Mouse (Mus musculus): Measurements from ENCODE around the gene Oser1. TPM values are rescaled to one million over a fixed set of nuclear protein-coding genes. Genes with fewer than 3 reads are reported as not detected.

Oser1 gene
- polyA plus RNA-seq, 1 experiment from 2014 or later: 87.3 TPM

- Histone ChIP-seq H3K27ac (no peak overlapping the region), H3K27me3 (peaks cover 34% of the 10 kb centered on the region), H3K4me2 (replicated peaks) (peak overlapping the region; percentile 28), H3K4me3 (peak overlapping the region; percentile 17), H3K4me1 (no peaks in the 10 kb centered on the region), H3K36me3 (no peaks in the 10 kb centered on the region), H3K9ac (no peak overlapping the region), H3K9me3 (no peaks in the 10 kb centered on the region)
- 42% methylated on average over 35 of the region's 35 CpGs for WGBS
- ATAC-seq (ENCODE audit: insufficient number of reproducible peaks, insufficient read depth, low FRiP score, low TSS enrichment): no peak
These were observed 49.0 kb downstream of the Oser1 start for GRCm38 (mm10) chr2:163375468-163375867.

- 79% methylated on average over 1 of the region's 1 CpGs for WGBS
- H3K27ac ChIP-seq: no peak overlapping the region
- peaks cover 34% of the 10 kb centered on the region for H3K27me3 ChIP-seq
- H3K4me1 ChIP-seq: no peaks in the 10 kb centered on the region
- no peaks in the 10 kb centered on the region for H3K9me3 ChIP-seq
- no peaks in the 10 kb centered on the region for H3K36me3 ChIP-seq
- no peak overlapping the region for H3K4me3 ChIP-seq
- no peak for ATAC-seq (ENCODE audit: insufficient number of reproducible peaks, insufficient read depth, low FRiP score, low TSS enrichment)
- no peak overlapping the region for H3K9ac ChIP-seq
- no peak overlapping the region for H3K4me2 ChIP-seq (replicated peaks)
These were observed 51.9 kb downstream of the Oser1 start for GRCm38 (mm10) chr2:163372627-163373026.

- no peak overlapping the region for H3K27ac ChIP-seq
- no peak overlapping the region for H3K9ac ChIP-seq
- H3K9me3 ChIP-seq: no peaks in the 10 kb centered on the region
- ATAC-seq (ENCODE audit: insufficient number of reproducible peaks, insufficient read depth, low FRiP score, low TSS enrichment): no peak
- no peaks in the 10 kb centered on the region for H3K4me1 ChIP-seq
- H3K27me3 ChIP-seq: peaks cover 11% of the 10 kb centered on the region
- no peaks in the 10 kb centered on the region for H3K36me3 ChIP-seq
- WGBS: 39% methylated on average over 4 of the region's 4 CpGs
- no peak overlapping the region for H3K4me2 ChIP-seq (replicated peaks)
- H3K4me3 ChIP-seq: no peak overlapping the region
These were observed 54.3 kb downstream of the Oser1 start for GRCm38 (mm10) chr2:163370175-163370574.

GRCm38 (mm10) chr2:163364785-163365541 is 59.5 kb downstream of the Oser1 start:
- Histone ChIP-seq H3K36me3 (no peaks in the 10 kb centered on the region), H3K4me3 (no peak overlapping the region), H3K27me3 (no peaks in the 10 kb centered on the region), H3K4me2 (replicated peaks) (no peak overlapping the region), H3K9me3 (no peaks in the 10 kb centered on the region), H3K9ac (no peak overlapping the region), H3K27ac (no peak overlapping the region), H3K4me1 (0 out of 2 replicates have a peak, but pooled peaks cover 5% of the 10 kb centered on the region)
- no peak for ATAC-seq (ENCODE audit: insufficient number of reproducible peaks, insufficient read depth, low FRiP score, low TSS enrichment)
- WGBS: 68% methylated on average over 18 of the region's 18 CpGs

- no peaks in the 10 kb centered on the region for H3K9me3 ChIP-seq
- 72% methylated on average over 12 of the region's 12 CpGs for WGBS
- ATAC-seq (ENCODE audit: insufficient number of reproducible peaks, insufficient read depth, low FRiP score, low TSS enrichment): no peak
- H3K4me1 ChIP-seq: 0 out of 2 replicates have a peak, but pooled peaks cover 5% of the 10 kb centered on the region
- H3K36me3 ChIP-seq: no peaks in the 10 kb centered on the region
- H3K4me3 ChIP-seq: no peak overlapping the region
- no peak overlapping the region for H3K9ac ChIP-seq
- no peak overlapping the region for H3K4me2 ChIP-seq (replicated peaks)
- H3K27me3 ChIP-seq: no peaks in the 10 kb centered on the region
- H3K27ac ChIP-seq: no peak overlapping the region
These were observed 61.3 kb downstream of the Oser1 start for GRCm38 (mm10) chr2:163362940-163363921.

- H3K4me2 ChIP-seq (replicated peaks): no peak overlapping the region
- H3K27me3 ChIP-seq: no peaks in the 10 kb centered on the region
- 82% methylated on average over 16 of the region's 16 CpGs for WGBS
- H3K9ac ChIP-seq: no peak overlapping the region
- no peaks in the 10 kb centered on the region for H3K36me3 ChIP-seq
- no peaks in the 10 kb centered on the region for H3K9me3 ChIP-seq
- no peak overlapping the region for H3K4me3 ChIP-seq
- ATAC-seq (ENCODE audit: insufficient number of reproducible peaks, insufficient read depth, low FRiP score, low TSS enrichment): no peak
- H3K27ac ChIP-seq: no peak overlapping the region
- H3K4me1 ChIP-seq: 0 out of 2 replicates have a peak, but pooled peaks cover 5% of the 10 kb centered on the region
These were observed 63.5 kb downstream of the Oser1 start for GRCm38 (mm10) chr2:163360858-163361623.

GRCm38 (mm10) chr2:163359253-163359652 is 65.2 kb downstream of the Oser1 start:
- no peak overlapping the region for H3K4me3 ChIP-seq
- no peaks in the 10 kb centered on the region for H3K9me3 ChIP-seq
- no peak for ATAC-seq (ENCODE audit: insufficient number of reproducible peaks, insufficient read depth, low FRiP score, low TSS enrichment)
- 67% methylated on average over 2 of the region's 2 CpGs for WGBS
- no peaks in the 10 kb centered on the region for H3K27me3 ChIP-seq
- no peak overlapping the region for H3K4me2 ChIP-seq (replicated peaks)
- no peak overlapping the region for H3K9ac ChIP-seq
- H3K4me1 ChIP-seq: 0 out of 2 replicates have a peak, but pooled peaks cover under 1% of the 10 kb centered on the region
- H3K36me3 ChIP-seq: no peaks in the 10 kb centered on the region
- H3K27ac ChIP-seq: no peak overlapping the region

- ATAC-seq (ENCODE audit: insufficient number of reproducible peaks, insufficient read depth, low FRiP score, low TSS enrichment): no peak
These were observed 65.8 kb downstream of the Oser1 start for GRCm38 (mm10) chr2:163358662-163359061.

GRCm38 (mm10) chr2:163356113-163356840 is 68.2 kb downstream of the Oser1 start:
- no peak overlapping the region for H3K4me3 ChIP-seq
- ATAC-seq (ENCODE audit: insufficient number of reproducible peaks, insufficient read depth, low FRiP score, low TSS enrichment): no peak
- no peak overlapping the region for H3K4me2 ChIP-seq (replicated peaks)
- no peak overlapping the region for H3K27ac ChIP-seq
- 83% methylated on average over 12 of the region's 12 CpGs for WGBS
- 0 out of 2 replicates have a peak, but pooled peaks cover 4% of the 10 kb centered on the region for H3K4me1 ChIP-seq
- H3K9me3 ChIP-seq: no peaks in the 10 kb centered on the region
- no peaks in the 10 kb centered on the region for H3K27me3 ChIP-seq
- H3K9ac ChIP-seq: no peak overlapping the region
- no peaks in the 10 kb centered on the region for H3K36me3 ChIP-seq

More at GRCm38 (mm10) chr2:163358662-163359061, 65.8 kb downstream of the Oser1 start:
- Histone ChIP-seq H3K4me1 (0 out of 2 replicates have a peak, but pooled peaks cover 4% of the 10 kb centered on the region), H3K9me3 (no peaks in the 10 kb centered on the region), H3K36me3 (no peaks in the 10 kb centered on the region), H3K4me2 (replicated peaks) (no peak overlapping the region), H3K27ac (no peak overlapping the region), H3K9ac (no peak overlapping the region), H3K27me3 (no peaks in the 10 kb centered on the region), H3K4me3 (no peak overlapping the region)
- WGBS: 75% methylated on average over 5 of the region's 5 CpGs

Measured in embryonic facial prominence, embryonic 12.5 days (tissue).